Mouse (Mus musculus): ENCODE measurements at regions not wholly inside any gene's neighbourhood (a gene's known extent, or its start where the extent isn't known, plus 50 kb on each side); places are given as distances from the start of the nearest gene placed in this dataset.
A peak's percentile ranks its signal among the peaks of the same experiment; 100 is the strongest.
"Not testable (repeated sequence)": the region's sequence is repeated elsewhere in the genome, so short reads cannot be mapped to it uniquely, and the experiment has no call there.

DNA sequence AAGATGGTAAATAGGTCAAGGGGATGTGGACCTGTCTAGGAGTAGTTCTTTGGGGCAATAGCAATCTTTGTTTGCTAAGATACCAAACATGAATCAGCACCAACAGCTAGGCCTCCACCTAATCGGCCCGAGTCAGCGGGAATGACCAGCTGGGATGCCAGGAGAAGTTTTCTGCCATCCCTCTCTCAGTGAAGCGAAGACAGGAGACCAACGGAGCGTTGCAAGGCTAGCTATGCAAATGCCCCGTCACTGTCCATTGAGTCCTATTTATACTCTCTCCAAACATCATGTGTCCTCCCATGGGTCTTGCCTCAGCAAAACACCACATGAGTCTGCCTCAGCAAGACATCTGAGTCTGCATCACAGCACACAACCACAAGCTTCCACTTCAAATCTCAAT, 439.7 kb upstream of the Auts2 start:
- H3K27me3 ChIP-seq = no peaks in the 10 kb centered on the region
- H3K9ac ChIP-seq = no peak overlapping the region
- H3K4me3 ChIP-seq = no peak overlapping the region
- no peak for ATAC-seq (ENCODE audit: low read depth)
- H3K9me3 ChIP-seq = no peaks in the 10 kb centered on the region
- no peaks in the 10 kb centered on the region for H3K4me1 ChIP-seq (replicated peaks)
- H3K36me3 ChIP-seq = no peaks in the 10 kb centered on the region
- H3K4me2 ChIP-seq = no peak overlapping the region
- WGBS = 86% methylated on average over 7 of the region's 7 CpGs
- H3K27ac ChIP-seq (replicated peaks) = no peak overlapping the region

DNA sequence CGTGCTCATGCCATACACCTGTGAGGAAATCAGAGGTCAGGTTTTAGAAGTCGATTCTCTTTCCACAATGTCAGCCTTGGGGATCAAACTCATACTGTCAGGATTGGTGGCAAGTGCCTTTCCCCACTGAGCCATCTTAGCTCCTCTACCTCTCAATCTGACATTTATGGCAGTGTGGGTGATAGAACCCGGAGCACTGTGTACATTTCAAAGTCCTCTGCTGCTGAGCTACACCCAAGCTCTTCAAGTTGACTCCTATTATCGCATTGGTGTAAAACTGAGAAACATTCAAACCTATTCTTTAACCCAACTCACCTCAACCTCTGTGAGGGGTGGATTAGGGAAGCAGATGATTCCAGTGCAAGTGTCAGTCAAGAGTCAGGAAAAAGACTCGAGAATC, 435.9 kb upstream of the Auts2 start:
- 0 out of 2 replicates have a peak, but pooled peaks cover 12% of the 10 kb centered on the region for H3K4me1 ChIP-seq (replicated peaks)
- H3K4me3 ChIP-seq = no peak overlapping the region
- no peak overlapping the region for H3K9ac ChIP-seq
- ATAC-seq (ENCODE audit: low read depth) = no peak
- no peak overlapping the region for H3K27ac ChIP-seq (replicated peaks)
- H3K27me3 ChIP-seq = no peaks in the 10 kb centered on the region
- no peaks in the 10 kb centered on the region for H3K36me3 ChIP-seq
- H3K4me2 ChIP-seq = no peak overlapping the region
- 88% methylated on average over 5 of the region's 5 CpGs for WGBS
- H3K9me3 ChIP-seq = no peaks in the 10 kb centered on the region

DNA sequence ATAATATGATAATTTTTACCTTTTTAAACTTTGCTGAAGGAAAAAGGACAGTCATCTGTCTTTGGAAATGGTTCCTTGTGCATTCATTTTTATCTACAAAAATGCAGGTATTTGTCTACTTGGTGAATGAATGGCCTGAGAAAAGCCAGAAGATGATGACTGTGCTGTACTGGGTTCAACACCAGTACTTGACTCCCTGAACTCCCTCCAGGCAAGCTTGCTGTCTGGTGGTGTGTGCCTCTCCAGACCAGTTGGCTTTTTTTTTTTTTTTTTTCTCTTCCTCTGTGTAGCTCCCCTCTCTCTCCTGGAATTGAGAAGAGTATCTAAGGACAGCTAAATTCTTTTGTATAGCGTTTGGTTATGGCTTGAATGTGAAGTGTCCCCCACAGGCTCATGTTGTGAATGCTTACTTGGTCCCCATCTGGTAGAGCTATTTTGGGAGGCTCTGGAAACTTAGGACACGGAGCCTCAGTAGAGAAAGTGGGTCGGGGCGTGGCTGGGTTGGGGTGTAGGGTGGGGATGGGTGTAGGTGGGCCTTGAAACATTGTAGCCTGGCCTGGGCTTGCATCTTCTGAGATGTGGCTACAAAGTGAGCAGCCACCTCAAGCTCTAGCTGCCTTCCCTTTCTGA, 432.3 kb upstream of the Auts2 start:
- Histone ChIP-seq H3K36me3 (no peaks in the 10 kb centered on the region), H3K4me3 (no peak overlapping the region), H3K27me3 (no peaks in the 10 kb centered on the region), H3K4me1 (replicated peaks) (peaks cover 18% of the 10 kb centered on the region; the same call in 1 of the 2 replicates), H3K4me2 (no peak overlapping the region), H3K9ac (no peak overlapping the region), H3K9me3 (peaks cover 6% of the 10 kb centered on the region; the same call in 1 of the 2 replicates), H3K27ac (replicated peaks) (no peak overlapping the region)
- no peak for ATAC-seq (ENCODE audit: low read depth)
- WGBS = 72% methylated on average over 4 of the region's 4 CpGs

DNA sequence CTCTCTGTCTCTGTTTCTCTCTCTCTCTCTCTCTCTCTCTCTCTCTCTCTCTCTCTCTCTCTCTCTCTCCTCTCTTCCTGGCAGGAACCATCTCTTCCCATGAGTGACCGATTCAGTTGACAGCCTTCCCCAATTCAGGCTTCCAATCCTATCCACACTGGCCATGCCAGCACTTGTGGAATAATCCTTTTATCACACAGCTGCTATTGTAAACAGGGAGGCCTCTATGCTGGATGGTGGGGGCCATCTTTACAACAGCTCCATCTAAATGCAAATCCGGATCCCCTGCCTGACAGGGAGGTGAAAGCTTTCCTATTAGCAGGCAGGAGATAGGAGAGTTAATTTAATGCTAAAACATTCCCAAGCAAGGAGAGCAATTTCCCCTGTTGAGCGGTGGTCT, 431.7 kb upstream of the Auts2 start:
- ATAC-seq (ENCODE audit: low read depth) = no peak
- 13% methylated on average over 3 of the region's 3 CpGs for WGBS
- no peak overlapping the region for H3K4me2 ChIP-seq
- H3K4me3 ChIP-seq = no peak overlapping the region
- H3K27ac ChIP-seq (replicated peaks) = no peak overlapping the region
- no peak overlapping the region for H3K9ac ChIP-seq
- H3K36me3 ChIP-seq = no peaks in the 10 kb centered on the region
- H3K4me1 ChIP-seq (replicated peaks) = peaks cover 19% of the 10 kb centered on the region
- peaks cover 6% of the 10 kb centered on the region; the same call in 1 of the 2 replicates for H3K9me3 ChIP-seq
- no peaks in the 10 kb centered on the region for H3K27me3 ChIP-seq

DNA sequence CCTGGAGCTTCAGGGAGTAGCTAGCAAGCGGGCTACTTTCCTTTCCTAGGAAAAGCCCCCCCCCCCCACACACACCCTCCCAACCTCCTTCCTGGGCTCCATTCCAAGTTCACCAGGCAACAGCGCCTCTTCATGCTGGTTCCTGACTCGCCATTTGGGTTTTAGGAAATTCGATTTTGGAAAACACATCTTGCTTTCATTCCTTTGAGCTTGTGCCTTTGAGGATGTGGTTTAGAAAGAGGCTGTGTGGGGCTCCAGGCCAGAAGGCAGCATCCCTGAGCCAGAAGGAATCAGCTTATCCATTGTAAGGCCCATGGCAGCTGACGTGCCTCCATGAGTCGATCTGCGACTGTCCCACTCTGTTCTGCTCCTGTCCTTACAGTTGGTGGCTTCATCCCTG, 427.9 kb upstream of the Auts2 start:
- ATAC-seq (ENCODE audit: low read depth) = no peak
- Histone ChIP-seq H3K9ac (no peak overlapping the region), H3K4me3 (no peak overlapping the region), H3K36me3 (no peaks in the 10 kb centered on the region), H3K27ac (replicated peaks) (0 out of 2 replicates have a peak overlapping the region, but pooled peaks have one; percentile 18), H3K9me3 (peaks cover 6% of the 10 kb centered on the region; the same call in 1 of the 2 replicates), H3K4me2 (no peak overlapping the region), H3K27me3 (no peaks in the 10 kb centered on the region), H3K4me1 (replicated peaks) (peaks cover 27% of the 10 kb centered on the region)
- 62% methylated on average over 7 of the region's 7 CpGs for WGBS

DNA sequence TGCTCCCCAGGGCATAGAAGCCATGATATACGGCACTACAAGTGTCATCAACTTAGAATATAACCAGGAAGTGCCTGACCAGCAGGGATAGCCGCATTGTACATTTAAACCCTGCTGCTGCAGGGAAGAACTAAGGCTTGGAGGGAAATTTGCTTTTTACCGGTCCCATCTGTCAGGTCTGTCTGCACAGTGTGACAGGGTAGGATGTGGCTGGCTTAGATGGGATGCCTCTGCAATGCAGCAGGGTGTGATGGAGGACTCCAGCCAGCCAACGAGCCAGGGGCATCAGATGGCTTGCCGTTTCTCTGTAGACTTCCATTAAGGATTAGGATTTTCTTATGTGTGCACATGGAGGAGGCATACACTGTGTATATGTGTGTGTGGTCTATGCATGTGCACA, 426.2 kb upstream of the Auts2 start:
- no peaks in the 10 kb centered on the region for H3K36me3 ChIP-seq
- H3K4me2 ChIP-seq = no peak overlapping the region
- ATAC-seq (ENCODE audit: low read depth) = no peak
- H3K27me3 ChIP-seq = no peaks in the 10 kb centered on the region
- no peak overlapping the region for H3K9ac ChIP-seq
- whole genome bisulfite sequencing = 22% methylated on average over 5 of the region's 5 CpGs
- H3K9me3 ChIP-seq = peaks cover 6% of the 10 kb centered on the region; the same call in 1 of the 2 replicates
- H3K4me1 ChIP-seq (replicated peaks) = peaks cover 16% of the 10 kb centered on the region
- peak overlapping the region; percentile 42; the same call in 1 of the 2 replicates for H3K27ac ChIP-seq (replicated peaks)
- no peak overlapping the region for H3K4me3 ChIP-seq

DNA sequence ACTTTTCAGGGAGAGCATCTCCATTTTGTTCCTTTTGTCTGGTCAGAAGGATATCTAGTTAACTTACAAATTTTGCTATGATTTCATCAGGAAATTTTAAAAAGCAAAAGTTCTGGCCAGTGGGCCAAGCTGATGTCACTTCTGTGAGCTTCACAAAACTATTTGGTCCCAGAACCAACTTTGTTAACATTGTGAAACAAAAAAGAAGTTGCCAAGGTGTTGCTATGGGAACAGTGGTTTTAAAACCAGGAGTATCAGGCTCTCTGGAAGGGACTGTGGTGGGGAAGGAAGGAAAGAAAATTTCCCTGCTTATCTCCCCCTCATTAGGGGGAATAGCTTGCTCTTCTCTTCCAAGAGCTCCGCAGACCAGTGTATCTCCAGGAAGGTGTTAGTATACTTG, 416.8 kb upstream of the Auts2 start:
- WGBS = 81% methylated on average over 1 of the region's 1 CpGs
- H3K4me1 ChIP-seq (replicated peaks) = no peaks in the 10 kb centered on the region
- H3K36me3 ChIP-seq = no peaks in the 10 kb centered on the region
- H3K4me2 ChIP-seq = no peak overlapping the region
- H3K9ac ChIP-seq = no peak overlapping the region
- ATAC-seq (ENCODE audit: low read depth) = no peak
- no peaks in the 10 kb centered on the region for H3K27me3 ChIP-seq
- no peak overlapping the region for H3K4me3 ChIP-seq
- H3K27ac ChIP-seq (replicated peaks) = no peak overlapping the region
- no peaks in the 10 kb centered on the region for H3K9me3 ChIP-seq

DNA sequence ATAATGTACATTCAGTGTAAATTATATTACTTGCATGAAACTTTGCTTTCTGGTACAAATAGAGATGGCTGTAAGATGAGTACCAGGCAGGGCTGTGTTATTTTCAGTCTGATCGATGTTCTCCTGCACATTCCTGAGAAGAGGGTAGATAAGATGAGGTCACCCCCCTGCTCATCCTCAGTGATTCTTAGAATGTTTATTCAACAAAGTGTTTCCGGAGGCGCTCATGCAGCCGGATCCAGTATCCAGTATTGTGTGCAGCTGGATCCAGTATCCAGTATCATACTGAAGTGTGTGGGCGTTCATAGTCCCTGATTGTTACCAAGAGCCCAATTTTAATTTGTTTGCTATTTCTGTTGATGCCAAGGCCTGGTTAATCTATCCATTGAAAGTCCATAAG, 413.0 kb upstream of the Auts2 start:
- no peak for ATAC-seq (ENCODE audit: low read depth)
- no peak overlapping the region for H3K27ac ChIP-seq (replicated peaks)
- no peaks in the 10 kb centered on the region for H3K9me3 ChIP-seq
- no peaks in the 10 kb centered on the region for H3K27me3 ChIP-seq
- 74% methylated on average over 5 of the region's 5 CpGs for WGBS
- no peaks in the 10 kb centered on the region for H3K36me3 ChIP-seq
- no peak overlapping the region for H3K9ac ChIP-seq
- no peak overlapping the region for H3K4me2 ChIP-seq
- no peaks in the 10 kb centered on the region for H3K4me1 ChIP-seq (replicated peaks)
- no peak overlapping the region for H3K4me3 ChIP-seq

DNA sequence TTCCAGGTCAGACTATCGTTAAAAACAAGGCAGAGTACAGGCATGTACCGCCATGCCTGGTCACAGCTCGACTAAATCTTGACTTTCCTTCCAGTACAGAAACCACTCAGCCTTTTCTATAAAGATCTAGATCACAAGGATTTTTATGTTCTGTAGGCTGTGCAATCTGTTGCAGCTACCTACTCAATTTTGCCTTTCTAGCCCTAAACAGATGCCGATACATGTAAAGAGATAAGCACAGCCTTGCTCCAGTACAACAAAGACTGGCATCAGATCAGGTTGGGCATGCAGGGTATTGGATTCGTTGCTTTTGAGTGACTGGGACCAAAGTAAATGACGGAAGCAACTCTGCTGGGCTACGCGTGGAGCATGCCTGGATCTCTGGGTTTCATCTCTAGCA, 411.9 kb upstream of the Auts2 start:
- WGBS = 93% methylated on average over 8 of the region's 8 CpGs
- Histone ChIP-seq H3K9me3 (no peaks in the 10 kb centered on the region), H3K4me1 (replicated peaks) (no peaks in the 10 kb centered on the region), H3K4me3 (no peak overlapping the region), H3K9ac (no peak overlapping the region), H3K36me3 (no peaks in the 10 kb centered on the region), H3K4me2 (no peak overlapping the region), H3K27ac (replicated peaks) (no peak overlapping the region), H3K27me3 (no peaks in the 10 kb centered on the region)
- no peak for ATAC-seq (ENCODE audit: low read depth)

DNA sequence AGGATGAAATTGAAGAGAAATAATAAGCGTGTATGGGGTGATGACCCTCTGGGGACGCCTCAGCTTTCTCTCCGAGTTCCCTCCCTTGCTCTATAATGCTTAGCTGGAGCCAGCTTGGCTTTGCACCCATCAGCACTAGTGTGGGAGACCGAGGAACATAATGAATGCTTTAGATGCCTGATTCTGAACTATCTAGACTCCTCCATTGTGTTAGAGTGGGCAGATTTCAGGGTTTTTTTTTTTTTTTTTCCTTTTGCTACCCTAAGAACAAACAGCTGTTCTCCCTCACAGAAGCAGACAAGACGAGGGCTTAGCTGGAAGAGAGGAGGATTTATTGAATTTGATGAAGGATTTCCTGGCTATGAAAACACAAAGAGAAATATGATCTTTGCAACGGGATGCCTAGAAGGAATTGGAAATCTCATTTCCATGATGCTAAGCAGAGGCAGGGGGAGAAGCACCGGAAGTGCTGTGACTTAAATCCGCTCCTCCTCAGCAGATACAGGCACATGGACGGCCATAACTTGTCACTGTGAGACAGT, 390.4 kb upstream of the Auts2 start:
- no peaks in the 10 kb centered on the region for H3K36me3 ChIP-seq
- H3K27ac ChIP-seq (replicated peaks) = no peak overlapping the region
- no peaks in the 10 kb centered on the region for H3K27me3 ChIP-seq
- H3K4me1 ChIP-seq (replicated peaks) = peaks cover 5% of the 10 kb centered on the region; the same call in 1 of the 2 replicates
- H3K4me2 ChIP-seq = no peak overlapping the region
- no peak overlapping the region for H3K4me3 ChIP-seq
- ATAC-seq (ENCODE audit: low read depth) = no peak
- 69% methylated on average over 9 of the region's 9 CpGs for WGBS
- H3K9me3 ChIP-seq = no peaks in the 10 kb centered on the region
- no peak overlapping the region for H3K9ac ChIP-seq

DNA sequence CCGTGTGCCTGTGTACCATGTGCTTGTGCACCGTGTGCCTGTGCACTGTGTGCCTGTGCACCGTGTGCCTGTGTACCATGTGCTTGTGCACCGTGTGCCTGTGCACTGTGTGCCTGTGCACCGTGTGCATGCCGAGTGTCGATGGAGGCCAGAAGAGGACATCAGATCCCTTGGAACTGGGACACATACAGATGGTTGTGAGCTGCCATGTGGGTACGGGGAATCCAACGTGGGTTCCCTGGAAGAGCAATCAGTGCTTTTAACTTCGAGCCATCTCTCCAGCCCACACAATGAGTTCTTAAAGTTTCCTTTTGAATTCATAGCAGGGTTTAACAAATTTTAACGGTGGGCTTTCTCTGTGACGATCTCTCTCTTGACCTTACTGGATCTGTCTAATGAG, 386.8 kb upstream of the Auts2 start:
- 89% methylated on average over 12 of the region's 12 CpGs for WGBS

DNA sequence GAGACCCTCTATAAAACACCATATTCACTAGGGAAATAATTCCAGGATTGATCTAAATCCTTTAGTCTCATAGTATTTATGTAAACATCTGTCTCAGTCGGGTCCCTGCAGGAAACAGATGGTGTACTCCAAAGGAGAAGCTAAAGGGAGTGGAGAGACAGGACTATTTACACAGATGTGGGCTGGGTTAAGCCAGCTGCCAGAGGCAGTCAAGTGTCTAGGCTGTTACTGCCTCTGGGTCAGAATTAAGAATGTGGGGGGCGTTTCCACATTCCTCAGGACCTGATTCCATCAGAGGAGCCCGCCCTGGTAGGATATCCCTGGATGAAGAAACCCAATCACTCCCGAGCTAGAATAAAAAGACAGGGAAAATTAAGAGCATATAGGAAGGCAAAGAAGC, 380.2 kb upstream of the Auts2 start:
- no peak overlapping the region for H3K27ac ChIP-seq (replicated peaks)
- no peak overlapping the region for H3K4me2 ChIP-seq
- no peaks in the 10 kb centered on the region for H3K27me3 ChIP-seq
- 0 out of 2 replicates have a peak, but pooled peaks cover 3% of the 10 kb centered on the region for H3K36me3 ChIP-seq
- WGBS = 47% methylated on average over 4 of the region's 4 CpGs
- H3K9ac ChIP-seq = no peak overlapping the region
- no peak overlapping the region for H3K4me3 ChIP-seq
- no peak for ATAC-seq (ENCODE audit: low read depth)
- no peaks in the 10 kb centered on the region for H3K9me3 ChIP-seq
- H3K4me1 ChIP-seq (replicated peaks) = peaks cover 10% of the 10 kb centered on the region; the same call in 1 of the 2 replicates

More for the DNA sequence above, 386.8 kb upstream of the Auts2 start:
- H3K4me1 ChIP-seq (replicated peaks) = peaks cover 15% of the 10 kb centered on the region
- H3K9ac ChIP-seq; H3K4me3 ChIP-seq; H3K27me3 ChIP-seq; ATAC-seq (ENCODE audit: low read depth); H3K36me3 ChIP-seq; H3K9me3 ChIP-seq; H3K4me2 ChIP-seq; H3K27ac ChIP-seq (replicated peaks): not testable (repeated sequence)

DNA sequence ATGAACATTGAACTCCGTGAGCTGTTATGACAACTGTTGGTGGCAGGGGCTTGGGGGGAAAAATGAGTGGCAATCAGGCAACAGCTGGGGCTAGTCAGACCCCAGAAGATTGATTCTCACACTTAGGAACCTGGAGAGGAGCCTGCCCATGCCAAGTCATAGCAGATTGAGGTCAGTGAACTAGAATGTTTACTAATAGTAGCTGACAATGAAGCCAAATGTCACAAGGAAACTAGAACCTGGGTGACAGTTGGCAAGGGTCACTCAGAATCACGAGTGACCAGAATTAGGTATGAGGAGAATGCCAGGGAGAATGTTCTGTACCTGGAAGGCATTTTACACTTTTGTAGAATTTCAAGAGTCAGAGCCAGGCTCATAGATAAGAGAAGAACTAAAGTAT, 365.9 kb upstream of the Auts2 start:
- no peaks in the 10 kb centered on the region for H3K4me1 ChIP-seq (replicated peaks)
- H3K27ac ChIP-seq (replicated peaks) = no peak overlapping the region
- no peaks in the 10 kb centered on the region for H3K27me3 ChIP-seq
- no peaks in the 10 kb centered on the region for H3K36me3 ChIP-seq
- H3K9ac ChIP-seq = no peak overlapping the region
- no peak overlapping the region for H3K4me2 ChIP-seq
- no peak overlapping the region for H3K4me3 ChIP-seq
- WGBS = 69% methylated on average over 2 of the region's 2 CpGs
- no peaks in the 10 kb centered on the region for H3K9me3 ChIP-seq
- ATAC-seq (ENCODE audit: low read depth) = no peak

Measured in neural tube, embryonic 13.5 days (tissue).